Mouse (Mus musculus) embryonic facial prominence, embryonic 12.5 days (tissue): ENCODE measurements at regions not wholly inside any gene's neighbourhood (a gene's known extent, or its start where the extent isn't known, plus 50 kb on each side); places are given as distances from the start of the nearest gene placed in this dataset.
A peak's percentile ranks its signal among the peaks of the same experiment; 100 is the strongest.

Source experiments
- ATAC-seq: fragments of 200-750 bp; cut with Nextera tagmentation; 2 replicates; pipeline ENCODE4 v1.8.0; 2017; ENCODE audit not compliant: insufficient number of reproducible peaks, insufficient read depth, low FRiP score, low TSS enrichment
- H3K27ac ChIP-seq: fragments of 300-500 bp; sonication (generic); 2 replicates; pipeline ENCODE4 v1.5.1; 2016; ENCODE audit warnings: mild to moderate bottlenecking
- H3K27me3 ChIP-seq: fragments of 300-500 bp; sonication (generic); 2 replicates; pipeline ENCODE4 v1.6.1; 2016; ENCODE audit warnings: mild to moderate bottlenecking, moderate library complexity
- H3K36me3 ChIP-seq: fragments of 300-500 bp; sonication (generic); 2 replicates; pipeline ENCODE4 v1.6.1; 2016; ENCODE audit warnings: mild to moderate bottlenecking
- H3K4me1 ChIP-seq: fragments of 300-500 bp; sonication (generic); 2 replicates; pipeline ENCODE4 v1.6.1; 2016
- H3K4me2 ChIP-seq: fragments of 300-500 bp; sonication (generic); replicated peaks from 2 replicates; pipeline ENCODE4 v1.6.1; 2016; ENCODE audit warnings: mild to moderate bottlenecking, moderate library complexity
- H3K4me3 ChIP-seq: fragments of 300-500 bp; sonication (generic); 2 replicates; pipeline ENCODE4 v1.5.1; 2016; ENCODE audit warnings: mild to moderate bottlenecking
- H3K9ac ChIP-seq: fragments of 300-500 bp; sonication (generic); 2 replicates; pipeline ENCODE4 v1.6.1; 2016; ENCODE audit warnings: mild to moderate bottlenecking, moderate library complexity
- H3K9me3 ChIP-seq: fragments of 300-500 bp; sonication (generic); 2 replicates; pipeline ENCODE4 v1.6.1; 2016; ENCODE audit warnings: mild to moderate bottlenecking, moderate library complexity
- WGBS: fragments of 180-500 bp; shearing (Covaris S2); methylation state at CpG from one replicate; pipeline ENCODE4 v1.1.7; 2016; 5-methylcytosine and 5-hydroxymethylcytosine counted together

GRCm38 (mm10) chr13:3729926-3730698 is 74.0 kb downstream of the Calml3 start:
- Histone ChIP-seq H3K27ac (peak overlapping the region; percentile 73), H3K4me3 (no peak overlapping the region), H3K9ac (no peak overlapping the region), H3K4me1 (peaks cover 11% of the 10 kb centered on the region; the same call in 1 of the 2 replicates), H3K4me2 (no peak overlapping the region), H3K36me3 (no peaks in the 10 kb centered on the region), H3K27me3 (no peaks in the 10 kb centered on the region), H3K9me3 (no peaks in the 10 kb centered on the region)
- peak; percentile 81 for ATAC-seq
- WGBS, result 1% methylated on average over 3 of the region's 3 CpGs

GRCm38 (mm10) chr13:3728888-3729287 is 75.2 kb downstream of the Calml3 start:
- WGBS, result 94% methylated on average over 3 of the region's 3 CpGs

GRCm38 (mm10) chr13:3726331-3726781 is 77.8 kb downstream of the Calml3 start:
- no peak overlapping the region for H3K4me2 ChIP-seq
- WGBS, result 51% methylated on average over 5 of the region's 5 CpGs
- H3K36me3 ChIP-seq, result no peaks in the 10 kb centered on the region
- no peak overlapping the region for H3K9ac ChIP-seq
- no peaks in the 10 kb centered on the region for H3K9me3 ChIP-seq
- H3K27me3 ChIP-seq, result no peaks in the 10 kb centered on the region
- H3K4me1 ChIP-seq, result peaks cover 11% of the 10 kb centered on the region; the same call in 1 of the 2 replicates
- no peak overlapping the region for H3K27ac ChIP-seq
- H3K4me3 ChIP-seq, result no peak overlapping the region
- 0 out of 2 replicates have a peak, but pooled peaks have one; percentile 73 for ATAC-seq

More at GRCm38 (mm10) chr13:3728888-3729287, 75.2 kb downstream of the Calml3 start:
- Histone ChIP-seq H3K27me3 (no peaks in the 10 kb centered on the region), H3K4me3 (no peak overlapping the region), H3K36me3 (no peaks in the 10 kb centered on the region), H3K4me1 (peaks cover 11% of the 10 kb centered on the region; the same call in 1 of the 2 replicates), H3K4me2 (no peak overlapping the region), H3K9me3 (no peaks in the 10 kb centered on the region), H3K27ac (no peak overlapping the region), H3K9ac (no peak overlapping the region)
- ATAC-seq, result no peak

- Histone ChIP-seq H3K9ac (no peak overlapping the region), H3K4me2 (no peak overlapping the region), H3K4me3 (no peak overlapping the region), H3K27ac (no peak overlapping the region), H3K27me3 (no peaks in the 10 kb centered on the region), H3K36me3 (no peaks in the 10 kb centered on the region), H3K4me1 (peaks cover 10% of the 10 kb centered on the region; the same call in 1 of the 2 replicates), H3K9me3 (no peaks in the 10 kb centered on the region)
- 81% methylated on average over 3 of the region's 3 CpGs for WGBS
- ATAC-seq, result no peak
Measured at GRCm38 (mm10) chr13:3725803-3726202, 78.3 kb downstream of the Calml3 start.

GRCm38 (mm10) chr13:3724313-3724712 is 79.8 kb downstream of the Calml3 start:
- no peak for ATAC-seq
- H3K9me3 ChIP-seq, result no peaks in the 10 kb centered on the region
- no peaks in the 10 kb centered on the region for H3K4me1 ChIP-seq
- H3K4me2 ChIP-seq, result no peak overlapping the region
- no peak overlapping the region for H3K4me3 ChIP-seq
- no peak overlapping the region for H3K9ac ChIP-seq
- 89% methylated on average over 3 of the region's 3 CpGs for WGBS
- H3K36me3 ChIP-seq, result no peaks in the 10 kb centered on the region
- no peaks in the 10 kb centered on the region for H3K27me3 ChIP-seq
- no peak overlapping the region for H3K27ac ChIP-seq

- no peak overlapping the region for H3K9ac ChIP-seq
- H3K4me3 ChIP-seq, result no peak overlapping the region
- H3K4me2 ChIP-seq, result no peak overlapping the region
- no peaks in the 10 kb centered on the region for H3K4me1 ChIP-seq
- no peaks in the 10 kb centered on the region for H3K36me3 ChIP-seq
- no peak overlapping the region for H3K27ac ChIP-seq
- ATAC-seq, result no peak
- 91% methylated on average over 5 of the region's 5 CpGs for WGBS
- H3K9me3 ChIP-seq, result no peaks in the 10 kb centered on the region
- H3K27me3 ChIP-seq, result no peaks in the 10 kb centered on the region
Measured at GRCm38 (mm10) chr13:3723458-3724143, 80.5 kb downstream of the Calml3 start.

GRCm38 (mm10) chr13:3715019-3715418 is 81.2 kb downstream of the Asb13 start:
- Histone ChIP-seq H3K9ac (no peak overlapping the region), H3K27ac (no peak overlapping the region), H3K9me3 (0 out of 2 replicates have a peak, but pooled peaks cover 6% of the 10 kb centered on the region), H3K4me2 (no peak overlapping the region), H3K4me1 (peaks cover 14% of the 10 kb centered on the region), H3K36me3 (no peaks in the 10 kb centered on the region), H3K4me3 (no peak overlapping the region), H3K27me3 (no peaks in the 10 kb centered on the region)
- no peak for ATAC-seq
- 82% methylated on average over 4 of the region's 4 CpGs for WGBS

GRCm38 (mm10) chr13:3712497-3713160 is 78.8 kb downstream of the Asb13 start:
- WGBS, result 11% methylated on average over 19 of the region's 19 CpGs
- Histone ChIP-seq H3K9me3 (0 out of 2 replicates have a peak, but pooled peaks cover 6% of the 10 kb centered on the region), H3K9ac (no peak overlapping the region; the same call in 1 of the 2 replicates), H3K27ac (peak overlapping the region; percentile 74), H3K4me2 (peak overlapping the region; percentile 26), H3K27me3 (no peaks in the 10 kb centered on the region), H3K4me3 (no peak overlapping the region), H3K4me1 (peaks cover 25% of the 10 kb centered on the region), H3K36me3 (no peaks in the 10 kb centered on the region)
- ATAC-seq, result peak; percentile 65

- WGBS, result 15% methylated on average over 3 of the region's 3 CpGs
- 0 out of 2 replicates have a peak, but pooled peaks have one; percentile 0 for ATAC-seq
- no peaks in the 10 kb centered on the region for H3K36me3 ChIP-seq
- peaks cover 25% of the 10 kb centered on the region for H3K4me1 ChIP-seq
- H3K9me3 ChIP-seq, result 0 out of 2 replicates have a peak, but pooled peaks cover 6% of the 10 kb centered on the region
- H3K4me2 ChIP-seq, result peak overlapping the region; percentile 26; the same call in 1 of the 2 replicates
- H3K9ac ChIP-seq, result no peak overlapping the region
- peak overlapping the region; percentile 74 for H3K27ac ChIP-seq
- H3K27me3 ChIP-seq, result no peaks in the 10 kb centered on the region
- no peak overlapping the region for H3K4me3 ChIP-seq
Measured at GRCm38 (mm10) chr13:3712088-3712487, 78.3 kb downstream of the Asb13 start.

GRCm38 (mm10) chr13:3709982-3710618 is 76.3 kb downstream of the Asb13 start:
- peaks cover 25% of the 10 kb centered on the region for H3K4me1 ChIP-seq
- H3K36me3 ChIP-seq, result no peaks in the 10 kb centered on the region
- H3K27me3 ChIP-seq, result no peaks in the 10 kb centered on the region
- H3K4me3 ChIP-seq, result no peak overlapping the region
- H3K4me2 ChIP-seq, result 0 out of 2 replicates have a peak overlapping the region, but pooled peaks have one; percentile 29
- 35% methylated on average over 7 of the region's 7 CpGs for WGBS
- 0 out of 2 replicates have a peak, but pooled peaks cover 6% of the 10 kb centered on the region for H3K9me3 ChIP-seq
- H3K9ac ChIP-seq, result no peak overlapping the region
- ATAC-seq, result no peak
- peak overlapping the region; percentile 88 for H3K27ac ChIP-seq
